8 mouse cellular contexts compared by ENCODE assay signal in the genomic region with DNA sequence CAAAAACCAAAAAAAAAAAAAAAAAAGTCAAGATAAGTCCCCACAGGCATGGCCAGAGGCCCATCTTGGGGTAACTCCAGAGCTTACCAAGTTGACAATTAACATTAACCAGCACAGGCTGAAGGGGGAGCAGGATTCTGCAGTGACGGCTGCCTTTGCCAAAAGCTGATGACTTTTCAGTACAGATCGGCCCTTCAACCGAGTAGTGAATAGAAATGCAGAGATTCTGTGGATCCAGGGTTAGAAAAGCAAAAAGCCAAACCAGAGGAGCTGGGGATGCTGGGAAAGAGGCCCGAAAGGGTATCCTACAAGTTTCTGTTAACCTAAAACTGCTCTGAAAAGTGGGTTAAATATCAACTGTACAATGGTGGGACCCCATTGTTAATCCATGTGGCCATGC. TPM values are rescaled to one million over a fixed set of nuclear protein-coding genes. Genes with fewer than 3 reads are reported as not detected.
DNase-seq lines count a peak whose midpoint lies in the region; ATAC-seq lines count a peak whose summit lies in the region.

No protein-coding gene starts in this region.

- no peaks in the 10 kb centered on the region for H3K27me3 ChIP-seq in embryonic facial prominence, embryonic 11.5 days (ENCODE audit: control insufficient read depth, insufficient read depth, low read length)
- H3K27me3 ChIP-seq in limb, embryonic 11.5 days (ENCODE audit: control insufficient read depth, insufficient read depth, low read length) = no peaks in the 10 kb centered on the region
- no peaks in the 10 kb centered on the region for H3K27me3 ChIP-seq in midbrain, embryonic 13.5 days

- WGBS in embryonic facial prominence, embryonic 11.5 days = 48% methylated on average over 4 of the region's 4 CpGs
- 44% methylated on average over 4 of the region's 4 CpGs for WGBS in limb, embryonic 11.5 days
- WGBS in midbrain, embryonic 13.5 days = 45% methylated on average over 4 of the region's 4 CpGs

- peak; percentile 30 for DNase-seq in gastrocnemius, adult 18-20 months (ENCODE audit: low spot score)
- no peak for DNase-seq in gastrocnemius, postnatal 36 days
- DNase-seq in embryonic facial prominence, embryonic 11.5 days (ENCODE audit: low spot score) = peak; percentile 45
- DNase-seq in heart, postnatal 4 days = peak; percentile 63
- no peak for DNase-seq in limb, embryonic 11.5 days (ENCODE audit: low spot score)
- DNase-seq in spleen, postnatal 4 days (ENCODE audit: low spot score in 2 of 2) = no peak
- no peak for DNase-seq in thymus, postnatal 14 days

- H3K36me3 ChIP-seq in embryonic facial prominence, embryonic 11.5 days (replicated peaks; ENCODE audit: control insufficient read depth, insufficient read depth, low read depth, low read length) = no peaks in the 10 kb centered on the region
- H3K36me3 ChIP-seq in limb, embryonic 11.5 days (ENCODE audit: control insufficient read depth, insufficient read depth, low read length) = no peaks in the 10 kb centered on the region
- H3K36me3 ChIP-seq in midbrain, embryonic 13.5 days = no peaks in the 10 kb centered on the region

- peak overlapping the region; percentile 79 for H3K4me2 ChIP-seq in embryonic facial prominence, embryonic 11.5 days (ENCODE audit: low read depth, low read length)
- peak overlapping the region; percentile 74 for H3K4me2 ChIP-seq in limb, embryonic 11.5 days (ENCODE audit: low read depth, severe bottlenecking)
- H3K4me2 ChIP-seq in midbrain, embryonic 13.5 days (replicated peaks) = peak overlapping the region; percentile 79

- H3K9me3 ChIP-seq in embryonic facial prominence, embryonic 11.5 days (replicated peaks; ENCODE audit: control insufficient read depth, low read length) = no peaks in the 10 kb centered on the region
- H3K9me3 ChIP-seq in limb, embryonic 11.5 days (ENCODE audit: control insufficient read depth, low read length) = no peaks in the 10 kb centered on the region
- no peaks in the 10 kb centered on the region for H3K9me3 ChIP-seq in midbrain, embryonic 13.5 days

- H3K4me1 ChIP-seq in embryonic facial prominence, embryonic 11.5 days (ENCODE audit: control insufficient read depth, insufficient read depth, low read length) = no peaks in the 10 kb centered on the region; the same call in 1 of the 2 replicates
- peaks cover 3% of the 10 kb centered on the region; the same call in 1 of the 2 replicates for H3K4me1 ChIP-seq in limb, embryonic 11.5 days (ENCODE audit: control insufficient read depth, insufficient read depth, low read length)
- H3K4me1 ChIP-seq in midbrain, embryonic 13.5 days (replicated peaks) = peaks cover 18% of the 10 kb centered on the region

- intact Hi-C loops in gastrocnemius, postnatal 36 days (cut with DNase I) = no loop called here

- H3K27ac ChIP-seq in embryonic facial prominence, embryonic 11.5 days (replicated peaks; ENCODE audit: low read depth, low read length) = peak overlapping the region; percentile 83
- peak overlapping the region; percentile 86 for H3K27ac ChIP-seq in limb, embryonic 11.5 days (replicated peaks; ENCODE audit: low read depth, low read length)
- peak overlapping the region; percentile 74 for H3K27ac ChIP-seq in midbrain, embryonic 13.5 days

- ATAC-seq in embryonic facial prominence, embryonic 11.5 days (replicated peaks; ENCODE audit: insufficient number of reproducible peaks, low FRiP score, low TSS enrichment, low read depth) = no peak
- ATAC-seq in limb, embryonic 11.5 days (ENCODE audit: insufficient number of reproducible peaks, low FRiP score, low TSS enrichment, low read depth) = no peak
- ATAC-seq in midbrain, embryonic 13.5 days = no peak

- peak overlapping the region; percentile 90 for H3K9ac ChIP-seq in embryonic facial prominence, embryonic 11.5 days (replicated peaks; ENCODE audit: low read length)
- peak overlapping the region; percentile 79 for H3K9ac ChIP-seq in limb, embryonic 11.5 days (ENCODE audit: low read length)
- H3K9ac ChIP-seq in midbrain, embryonic 13.5 days (replicated peaks) = peak overlapping the region; percentile 65; the same call in 1 of the 2 replicates

- peak overlapping the region; percentile 42 for H3K4me3 ChIP-seq in embryonic facial prominence, embryonic 11.5 days (ENCODE audit: low read depth, low read length)
- peak overlapping the region; percentile 41; the same call in 1 of the 2 replicates for H3K4me3 ChIP-seq in limb, embryonic 11.5 days (ENCODE audit: low read depth, low read length)
- H3K4me3 ChIP-seq in midbrain, embryonic 13.5 days (replicated peaks) = peak overlapping the region; percentile 45

RNA-seq across cellular contexts. Expression of gene Skor1, which starts 40.2 kb away (rescaled TPM):
- total RNA-seq in gastrocnemius, adult 18-20 months (2021) = under 1 TPM; 0.05 to 0.11 TPM
- total RNA-seq in gastrocnemius, postnatal 36 days (2021) = under 1 TPM; 0.08 to 0.10 TPM
- 0.17 and 0.53 TPM in 2 replicates for polyA plus RNA-seq in embryonic facial prominence, embryonic 11.5 days (2014; fragmentation: Nextera tagmentation; extraction: Ambion mirVana)
- total RNA-seq in heart, postnatal 4 days (2021) = under 1 TPM; 0.10 to 0.23 TPM
- 0.12 TPM in 1 of 2 replicates, not detected in the other for polyA plus RNA-seq in limb, embryonic 11.5 days (2014; fragmentation: Nextera tagmentation; extraction: Ambion mirVana)
- polyA plus RNA-seq in midbrain, embryonic 13.5 days (2015; fragmentation: Nextera tagmentation; extraction: Ambion mirVana) = 1.7 and 2.0 TPM in 2 replicates

Comparison
In these comparisons a context has a peak if more than half of its experiments do, and no peak if none do; other contexts are left out.
1. DNase-seq: peak in gastrocnemius, adult 18-20 months (single experiment), embryonic facial prominence, embryonic 11.5 days (single experiment) and heart, postnatal 4 days (single experiment); none in gastrocnemius, postnatal 36 days (0 of 2), limb, embryonic 11.5 days (single experiment), spleen, postnatal 4 days (0 of 2) and thymus, postnatal 14 days (single experiment).
2. Peak in every context shown above with its lines, with median percentiles within 50 percentile points of each other: H3K27ac ChIP-seq, H3K4me2 ChIP-seq, H3K4me3 ChIP-seq and H3K9ac ChIP-seq.